Mouse (Mus musculus) heart, adult 18-20 months (tissue): ENCODE data around the gene Gm37240. TPM values are rescaled to one million over a fixed set of nuclear protein-coding genes. Genes with fewer than 3 reads are reported as not detected.
"Not testable (repeated sequence)": the region's sequence is repeated elsewhere in the genome, so short reads cannot be mapped to it uniquely, and the experiment has no call there.

Experiments
- DNase-seq, 2 experiments: peaks; one replicate each; pipeline ENCODE4 v3.0.0; 2021 to 2022; ENCODE audit warnings: mixed read lengths in 1 of 2
- long read RNA-seq, 2 experiments: library from polyadenylated mRNA; stranded (forward); transcript quantifications; one replicate each; pipeline ENCODE4 v2.0.0; 2021
- total RNA-seq, 2 experiments: library from RNA; stranded (reverse); gene quantifications; 2 replicates each; pipeline ENCODE4 v1.2.3; 2021

The Gm37240 gene
- total RNA-seq = 10 to 100 TPM; 30.0 to 39.3 TPM
- long read RNA-seq, experiment 1, partial matches to known transcripts = 0 of 10 reads
- long read RNA-seq, experiment 1, other reads (novel, unspliced or antisense) = 10 of 10 reads
- long read RNA-seq, experiment 2, partial matches to known transcripts = 0 of 11 reads
- long read RNA-seq, experiment 2, other reads (novel, unspliced or antisense) = 11 of 11 reads

DNA sequence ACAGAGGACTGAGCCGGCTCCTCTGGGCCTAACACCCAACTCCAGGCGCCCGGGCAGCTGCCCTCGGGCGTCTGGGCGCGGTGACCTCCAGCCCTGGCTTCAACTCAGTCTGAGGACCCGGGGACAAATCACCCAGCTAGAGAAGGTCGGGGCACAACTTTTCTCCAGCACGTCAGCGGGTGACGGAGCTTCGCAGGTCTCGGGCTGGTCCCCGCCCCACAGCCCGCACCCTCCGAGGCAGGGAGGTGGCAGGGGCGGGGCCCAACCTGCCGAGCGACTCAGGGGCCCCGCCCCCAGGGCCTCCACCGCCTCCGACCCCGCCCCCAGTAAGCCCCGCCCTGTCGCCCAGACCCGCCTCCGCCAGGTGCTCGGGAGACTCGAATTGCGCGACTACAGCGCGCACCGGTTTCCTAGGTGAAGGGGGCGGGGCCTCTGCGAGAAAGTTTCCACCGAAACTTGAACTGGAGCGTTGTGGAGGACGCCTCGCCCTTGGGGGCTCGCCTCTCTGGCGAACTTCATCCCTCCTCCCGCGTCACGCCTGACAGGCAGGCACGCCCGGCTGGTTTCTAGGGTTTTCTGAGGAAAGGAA lies at the start of gene Gm37240, which contains the start of gene Glt28d2:
Gene Gm37240 (minus strand): TSS at position 280 of the 589 bp plus-strand sequence.
Gene Glt28d2 (minus strand): TSS at position 278 of the 589 bp plus-strand sequence.
- peak; percentile 90 to 91 for DNase-seq

DNA sequence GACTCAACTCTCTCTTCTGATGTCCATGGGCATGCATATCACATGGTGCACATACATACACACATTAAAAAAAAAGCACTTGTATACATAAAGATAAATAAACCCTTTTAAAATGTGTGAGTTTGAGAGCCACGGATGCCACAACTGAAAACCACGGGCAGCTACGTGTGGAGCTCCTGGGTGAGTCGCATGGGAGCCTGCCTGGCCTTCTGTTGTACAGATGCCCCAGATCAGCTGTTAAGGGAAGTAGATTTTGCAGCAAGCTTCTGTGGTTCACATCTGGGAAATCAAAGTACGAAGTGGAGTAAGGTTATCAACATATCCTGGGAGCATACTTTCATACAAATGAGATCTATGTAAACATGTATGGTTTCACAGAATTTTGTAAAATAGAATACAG lies 46.3 kb upstream of the Gm37240 start:
- DNase-seq = no peak

DNA sequence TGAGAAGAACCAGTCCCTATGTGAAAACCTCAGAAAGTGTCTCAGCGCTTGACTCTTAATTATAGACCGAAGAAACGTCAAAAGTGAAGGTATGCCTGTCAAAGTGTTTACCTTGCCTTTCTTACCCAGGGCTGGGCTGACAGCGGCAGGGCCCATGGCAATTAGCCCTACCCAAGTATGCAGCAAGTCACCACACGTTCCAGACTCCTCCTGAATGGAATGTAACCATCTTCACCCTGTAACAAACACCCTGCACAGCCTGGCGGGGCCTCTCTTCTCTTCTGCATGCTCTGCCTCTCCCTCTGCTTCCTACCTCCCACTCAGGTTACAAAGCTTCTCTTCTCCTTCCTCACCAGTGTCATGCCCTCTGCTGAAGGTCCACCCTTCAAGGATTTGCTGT lies 44.5 kb upstream of the Gm37240 start:
- no peak for DNase-seq

DNA sequence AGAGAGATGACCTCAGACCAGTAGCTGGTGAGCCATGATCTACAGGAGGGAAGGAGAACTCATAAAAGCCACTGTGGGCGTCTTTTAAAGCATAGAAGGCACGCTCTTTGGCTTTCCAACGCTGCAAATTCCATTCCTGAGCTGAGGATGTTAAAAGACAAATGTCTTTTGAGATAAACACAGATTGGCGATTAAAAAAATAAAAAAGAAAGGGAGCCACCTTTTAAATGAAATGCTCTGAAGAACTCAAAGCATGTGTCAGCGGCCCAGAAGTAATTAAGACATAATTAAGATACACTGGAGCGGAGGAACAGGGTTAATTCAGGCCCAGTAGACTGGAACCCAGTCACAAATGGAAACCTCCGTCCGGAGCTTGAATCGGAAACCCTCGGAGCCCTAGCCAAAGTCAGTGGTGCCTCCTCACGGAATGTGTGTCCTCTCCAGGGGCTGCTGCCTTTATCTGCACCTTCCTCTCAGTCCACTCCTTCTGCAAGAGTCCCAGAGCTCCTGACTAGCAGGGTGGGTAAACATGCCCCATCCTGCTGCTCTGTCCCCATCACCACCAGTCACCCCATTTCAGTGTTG lies 43.4 kb upstream of the Gm37240 start:
- no peak for DNase-seq

DNA sequence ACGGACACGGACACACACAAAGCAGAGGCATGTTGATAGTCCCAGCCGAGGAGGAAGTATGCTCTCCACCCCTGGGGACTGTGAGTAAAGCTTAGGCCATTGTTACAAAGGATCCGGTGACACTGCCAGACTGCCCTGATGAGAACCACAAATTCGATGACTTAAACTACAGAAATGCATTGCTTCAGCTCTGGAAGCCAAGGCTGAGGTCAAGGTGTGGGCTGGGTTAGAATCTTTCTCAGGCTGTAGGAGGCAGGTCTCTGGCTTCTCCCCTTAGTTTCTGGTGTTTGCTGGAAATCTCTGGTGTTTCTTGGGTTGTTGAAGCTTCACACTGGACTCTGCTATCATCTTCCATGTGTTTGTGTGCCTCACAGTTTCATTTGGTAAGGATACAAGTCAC lies 42.4 kb upstream of the Gm37240 start:
- DNase-seq = peak in 1 of 2 experiments; percentile 28

DNA sequence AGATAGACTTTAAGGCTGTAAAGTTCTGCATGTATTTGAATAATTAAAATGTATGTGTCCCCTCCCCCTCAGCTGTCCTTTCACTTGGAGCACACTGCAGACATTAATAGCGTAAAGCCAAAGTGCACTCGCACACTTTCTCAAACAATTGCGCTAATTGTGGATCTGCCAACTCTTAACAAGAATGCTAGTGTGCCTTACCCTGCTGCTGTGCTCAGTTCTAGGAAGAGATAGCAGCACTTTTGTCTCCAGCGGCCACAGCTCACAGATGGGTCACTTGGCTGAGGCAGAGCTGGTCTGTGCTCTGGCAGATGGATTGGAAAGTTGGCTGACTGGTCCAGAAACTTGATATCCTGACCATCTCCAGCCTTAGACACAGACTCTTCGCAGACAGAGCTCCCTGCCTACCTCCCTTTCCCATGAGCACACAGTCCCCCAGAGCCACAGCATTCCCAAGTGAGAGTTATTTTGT lies 40.9 kb upstream of the Gm37240 start:
- peak; percentile 20 to 36 for DNase-seq

DNA sequence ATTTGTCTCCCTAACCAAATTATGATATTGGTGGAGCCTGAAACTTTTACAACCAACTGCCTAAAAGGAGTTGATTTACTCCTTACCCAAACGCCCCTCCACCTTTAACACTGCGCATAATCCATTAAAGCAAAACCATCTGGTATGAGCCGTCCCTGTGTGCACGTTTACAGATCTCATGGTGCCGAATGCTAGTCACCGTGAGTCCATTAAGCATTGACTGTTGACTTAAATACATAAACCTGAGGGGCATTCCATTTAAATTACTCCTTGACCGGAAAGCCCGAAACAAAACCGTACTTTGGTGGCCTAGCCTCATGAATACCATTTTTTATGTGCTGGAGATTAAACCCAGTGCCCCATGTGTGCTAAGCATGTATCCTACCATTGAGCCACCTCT lies 40.0 kb upstream of the Gm37240 start:
- DNase-seq = no peak

DNA sequence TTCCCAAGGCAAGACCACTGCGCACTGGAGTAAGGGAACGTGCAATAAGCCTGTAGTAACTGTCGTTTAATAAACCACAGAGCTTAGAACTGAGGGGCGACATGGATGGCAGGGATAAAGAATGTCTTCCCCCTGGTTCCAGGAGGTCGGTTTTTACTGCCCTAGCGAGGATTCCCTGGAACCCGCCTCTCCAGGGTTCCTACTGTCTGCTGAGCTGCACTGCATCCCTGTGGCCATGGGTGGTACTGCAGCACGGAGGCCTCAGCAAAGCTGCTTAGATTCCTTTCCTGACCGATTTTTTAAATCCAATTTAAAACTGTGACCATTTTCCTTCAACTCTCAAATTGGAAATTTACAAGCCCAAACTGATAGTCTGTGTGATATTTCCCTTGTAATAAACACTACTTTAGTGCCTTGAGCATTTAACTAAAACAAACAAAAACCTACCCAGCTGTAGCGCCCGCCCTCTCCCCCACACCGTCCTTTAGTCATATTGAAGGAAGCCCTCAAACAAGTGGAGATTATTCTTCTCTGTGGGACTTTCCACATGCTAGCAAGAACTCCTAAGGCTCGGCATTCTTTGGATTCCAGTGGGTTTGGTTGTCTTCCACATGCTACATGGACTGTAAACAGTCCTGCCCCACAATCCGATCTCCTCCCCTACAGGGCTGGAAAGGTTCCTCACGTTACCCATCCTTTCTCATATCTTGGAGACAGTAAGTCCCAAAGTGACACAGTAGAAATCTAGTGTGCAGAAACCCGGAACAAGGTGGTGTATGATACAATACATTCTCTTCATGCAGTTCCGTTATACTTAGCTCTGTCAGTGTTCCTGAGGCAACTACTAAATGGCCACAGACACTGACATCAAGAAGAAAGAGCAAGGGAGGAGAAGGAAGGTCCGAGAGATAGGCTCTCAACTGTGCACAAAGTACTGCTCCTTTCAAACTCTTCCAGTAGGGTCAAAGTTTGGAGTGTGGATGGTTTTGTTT lies 36.9 kb upstream of the Gm37240 start:
- DNase-seq = peak; percentile 72 to 92

DNA sequence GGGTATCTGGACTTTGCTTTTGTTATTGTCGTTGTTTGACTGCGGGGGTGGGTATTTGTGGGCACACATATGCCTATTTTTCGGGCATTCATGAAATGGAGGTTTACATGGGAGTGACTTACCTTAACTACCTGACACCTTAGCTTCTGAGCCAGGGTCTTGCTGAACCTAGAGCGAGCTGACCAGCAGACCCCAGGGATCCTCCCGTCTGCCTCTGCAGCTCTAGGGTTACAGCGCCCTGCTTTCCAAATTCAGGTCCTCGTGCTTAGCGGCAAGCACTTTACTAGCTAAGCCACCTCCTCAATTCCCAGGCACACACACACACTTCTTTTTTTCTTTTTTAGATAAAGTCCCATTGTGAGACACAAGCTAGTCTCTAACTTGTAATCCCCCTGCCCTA lies 36.0 kb upstream of the Gm37240 start:
- DNase-seq = no peak

DNA sequence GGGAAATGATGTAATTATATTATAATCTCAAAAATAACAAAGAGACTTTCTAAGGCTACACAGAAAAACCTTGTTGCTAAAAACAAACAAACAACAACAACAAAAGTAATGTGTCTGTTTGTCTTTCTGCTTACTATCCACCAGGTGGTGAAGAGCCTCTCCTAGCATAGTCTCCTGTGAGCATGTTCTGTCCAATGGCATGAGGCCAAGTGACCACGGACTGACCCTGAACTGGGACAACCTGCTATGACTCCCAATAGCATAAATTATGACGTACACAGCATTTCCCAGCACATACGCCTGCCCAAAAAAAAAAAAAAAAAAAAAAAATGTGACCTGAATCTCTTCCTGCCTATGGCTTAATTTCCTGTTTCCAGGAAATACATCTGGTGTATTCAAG lies 35.0 kb upstream of the Gm37240 start:
- DNase-seq = peak; percentile 23 to 32

DNA sequence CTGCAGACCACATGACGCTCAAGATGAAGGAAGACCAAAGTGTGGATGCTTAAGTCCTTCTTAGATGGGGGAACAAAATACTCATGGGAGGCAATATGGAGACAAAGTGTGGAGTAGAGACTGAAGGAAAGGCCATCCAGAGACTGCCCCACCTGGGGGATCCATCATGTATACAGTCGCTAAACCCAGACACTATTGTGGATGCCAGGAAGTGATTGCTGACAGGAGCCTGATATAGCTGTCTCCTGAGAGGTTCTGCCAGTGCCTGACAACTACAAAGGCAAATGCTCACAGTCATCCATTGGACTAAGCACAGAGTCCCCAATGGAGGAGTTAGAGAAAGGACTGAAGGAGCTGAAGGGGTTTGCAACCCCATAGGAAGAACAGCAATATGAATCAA lies 33.4 kb upstream of the Gm37240 start:
- DNase-seq = not testable (repeated sequence)

DNA sequence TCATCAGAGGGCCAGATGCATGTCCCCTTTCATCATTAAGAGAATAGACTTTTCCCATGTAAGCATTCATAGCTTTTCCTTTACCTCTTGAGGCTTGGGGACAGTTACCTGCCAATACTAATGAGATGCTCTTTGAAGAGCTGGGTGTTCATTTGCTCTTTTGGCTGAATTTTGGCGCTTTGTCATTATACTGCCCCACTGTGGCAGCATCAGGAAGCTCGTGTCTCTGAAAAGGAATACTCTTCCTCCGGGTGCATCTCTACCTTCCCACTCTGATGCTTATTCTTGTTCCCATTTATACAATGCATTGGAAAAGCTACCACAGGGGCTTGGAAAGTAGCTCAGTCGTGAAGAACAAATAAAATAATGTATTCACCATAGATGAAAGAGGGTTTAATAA lies 30.3 kb upstream of the Gm37240 start:
- peak; percentile 21 to 64 for DNase-seq

DNA sequence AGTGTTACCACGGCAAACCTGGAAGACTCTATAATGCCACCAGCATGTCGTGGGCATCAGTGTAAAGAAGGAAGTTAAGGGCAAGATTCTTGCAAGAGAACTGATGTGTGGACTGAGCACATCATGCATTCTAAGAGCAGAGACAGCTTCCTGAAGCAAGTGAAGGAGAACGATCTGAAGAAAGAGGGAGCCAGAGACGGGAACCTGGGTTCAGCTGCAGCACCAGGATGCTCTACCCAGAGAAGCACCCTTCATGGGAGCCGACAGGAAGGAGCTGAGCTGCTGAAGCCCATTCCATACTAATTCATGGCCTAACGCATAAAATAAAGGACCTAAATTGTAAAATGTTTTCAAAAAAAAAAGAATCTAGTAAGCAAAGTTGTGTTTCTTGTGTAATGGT lies 27.5 kb upstream of the Gm37240 start:
- DNase-seq = no peak

DNA sequence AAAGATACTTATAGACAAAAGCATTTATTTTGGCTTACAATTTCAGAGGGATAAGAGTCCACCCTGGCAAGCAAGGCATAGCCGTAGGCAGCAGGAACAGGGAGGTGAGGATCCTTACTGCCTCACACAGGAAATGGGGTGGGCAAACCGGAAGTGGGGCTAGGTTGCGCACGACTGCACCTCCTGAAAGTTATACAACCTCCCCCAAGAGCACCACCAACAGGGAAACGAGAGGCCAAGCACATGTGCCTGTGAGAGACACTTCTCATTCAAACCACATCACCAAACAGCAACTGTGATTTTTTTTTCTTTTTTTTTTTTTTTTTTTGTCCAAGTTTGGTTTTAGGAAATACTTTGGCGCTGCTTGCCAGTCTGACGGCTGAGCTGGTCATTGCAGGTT lies 19.8 kb upstream of the Gm37240 start:
- no peak for DNase-seq

DNA sequence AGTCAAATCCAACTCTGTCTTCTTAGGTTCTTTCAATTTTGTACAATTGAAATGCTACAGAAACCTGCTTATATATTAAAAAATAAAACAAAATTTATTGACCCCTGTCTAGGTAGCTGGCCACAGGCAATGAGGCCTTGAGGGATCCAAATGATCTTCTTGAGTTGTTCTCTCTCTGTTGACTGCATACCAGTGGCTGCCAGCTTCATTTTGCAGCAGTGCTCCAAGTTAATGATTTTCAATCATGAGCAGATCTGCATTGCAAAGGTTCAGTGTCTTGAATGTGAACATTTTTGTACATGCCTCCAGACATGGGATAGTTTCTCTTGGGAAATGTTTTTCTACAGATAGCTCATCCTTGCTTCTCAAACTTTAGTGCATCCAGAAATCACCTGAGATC lies 17.1 kb upstream of the Gm37240 start:
- DNase-seq = no peak

DNA sequence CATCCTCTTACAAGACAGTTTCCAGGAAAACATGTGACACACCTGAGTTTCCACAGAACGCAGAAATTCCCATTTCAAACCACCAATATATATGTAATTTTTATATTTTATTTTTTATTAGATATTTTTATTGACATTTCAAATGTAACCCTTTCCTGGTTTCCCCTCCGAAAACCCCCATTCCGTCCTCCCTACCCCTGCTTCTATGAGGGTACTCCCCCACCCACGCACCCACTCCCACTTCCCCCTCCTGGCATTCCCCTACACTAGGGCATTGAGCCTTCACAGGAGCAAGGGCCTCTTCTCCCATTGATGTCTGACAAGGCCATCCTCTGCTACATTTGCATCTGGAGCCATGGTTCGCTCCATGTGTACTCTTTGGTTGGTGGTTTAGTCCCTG lies 7.7 kb upstream of the Gm37240 start:
- no peak for DNase-seq

DNA sequence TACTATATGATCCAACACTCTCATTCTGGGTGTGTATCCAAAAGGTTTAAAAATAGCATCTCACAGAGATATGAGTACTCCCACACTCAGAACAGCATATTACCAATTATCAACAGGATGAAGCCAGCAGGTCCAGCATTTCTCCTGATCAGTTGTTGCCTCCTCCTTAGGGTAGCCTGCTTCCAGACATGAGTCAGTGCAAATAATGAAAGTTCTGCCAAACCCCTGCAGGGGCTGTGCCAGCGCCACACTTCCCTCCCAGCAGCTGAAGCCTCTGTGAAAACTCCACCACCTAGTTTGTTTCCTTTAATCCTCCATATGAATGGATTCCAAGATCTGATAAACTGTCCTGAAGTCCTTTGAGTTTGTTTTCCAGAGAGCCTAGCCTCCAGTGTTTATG lies 4.3 kb upstream of the Gm37240 start:
- DNase-seq = peak in 1 of 2 experiments; percentile 16

DNA sequence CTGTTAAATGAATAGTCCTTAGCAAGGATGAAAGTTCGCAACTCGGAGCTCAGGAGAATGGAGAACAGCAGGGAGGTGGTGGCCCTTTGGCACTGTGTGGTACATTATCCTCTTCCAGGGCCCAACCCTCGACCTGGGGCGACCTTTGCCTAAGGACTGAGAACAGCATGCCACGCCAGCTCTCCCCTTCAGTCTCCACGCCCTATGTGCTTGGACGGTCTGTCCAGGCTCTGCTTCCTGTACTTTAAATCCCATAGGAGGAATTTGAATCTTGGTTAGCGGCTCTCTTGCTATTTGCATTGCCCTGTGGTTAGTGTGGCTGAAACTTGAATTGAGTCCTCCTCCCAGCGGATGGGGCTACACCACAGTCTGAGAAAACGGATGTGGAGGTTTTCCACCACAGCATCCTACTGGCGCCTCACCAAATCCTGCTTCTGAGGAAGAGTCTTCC lies 928 bp upstream of the Gm37240 start:
- peak; percentile 75 to 81 for DNase-seq

DNA sequence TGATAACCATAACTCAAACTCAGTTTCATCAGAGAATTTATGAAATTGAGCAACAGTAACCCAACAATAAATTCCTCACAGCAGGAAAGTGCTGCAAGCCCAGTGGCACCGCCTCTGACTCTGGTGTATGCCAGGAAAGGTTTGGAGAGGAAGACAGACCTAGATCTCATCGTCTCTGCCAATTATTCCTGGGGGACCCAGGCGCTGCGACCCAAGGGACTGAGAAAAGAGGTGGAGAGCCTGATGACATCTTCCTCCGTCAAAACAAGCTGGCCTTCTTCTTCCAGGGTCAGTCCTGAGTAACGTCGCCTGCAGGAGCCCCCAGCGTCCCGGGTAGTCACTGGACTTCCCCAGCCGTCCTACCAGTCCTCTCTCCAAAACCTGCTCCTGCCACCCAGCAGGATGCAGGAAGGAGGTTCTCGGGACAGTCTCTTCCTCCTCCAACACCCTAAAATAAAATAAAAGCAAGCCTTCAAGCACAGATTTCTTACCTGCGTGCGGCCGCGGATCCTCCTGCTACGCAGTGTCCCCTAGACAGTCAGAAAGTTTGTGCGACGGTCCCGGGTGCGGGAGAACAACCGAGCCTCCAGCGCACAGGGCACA lies 581 bp downstream of the Gm37240 start:
- DNase-seq = peak; percentile 57 to 68

DNA sequence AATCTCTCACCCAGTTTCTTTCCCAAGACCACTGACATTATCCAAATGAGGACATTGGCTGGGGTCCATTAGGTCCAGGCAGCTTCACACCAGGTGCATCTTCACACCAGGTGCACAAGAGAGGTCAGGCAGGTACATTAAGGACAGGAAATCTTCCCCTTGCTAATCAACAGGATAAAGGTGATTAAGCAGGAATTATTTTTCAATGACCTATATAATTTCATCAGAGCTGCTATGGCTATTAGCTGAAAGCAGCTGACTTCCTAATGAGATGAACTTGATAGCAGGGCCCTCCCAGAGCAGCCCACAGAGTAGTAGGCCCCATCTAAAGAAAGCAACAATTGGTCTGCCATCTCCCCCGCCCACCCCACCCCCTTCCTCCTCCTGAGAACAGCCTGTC lies 1.4 kb downstream of the Gm37240 start:
- no peak for DNase-seq

DNA sequence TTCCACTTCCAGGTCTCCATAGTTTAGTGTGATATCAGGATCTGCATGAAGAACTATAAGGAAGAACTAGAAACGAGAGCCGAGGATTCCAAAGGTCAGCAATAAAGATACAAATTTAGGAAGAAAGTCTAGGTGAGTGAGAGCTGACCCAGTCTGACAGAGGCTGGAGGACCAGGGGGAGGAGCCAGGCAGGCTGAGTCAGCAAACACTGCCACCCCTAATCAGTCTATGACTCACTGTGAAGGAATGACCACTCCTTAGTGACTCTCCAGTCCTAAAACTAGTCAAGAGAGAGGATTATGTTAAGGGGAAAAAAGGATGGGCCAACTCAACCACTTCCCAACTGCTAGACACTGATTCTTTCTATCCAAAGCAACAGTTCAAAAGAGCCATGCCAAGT lies 6.6 kb downstream of the Gm37240 start:
- peak; percentile 53 to 54 for DNase-seq

DNA sequence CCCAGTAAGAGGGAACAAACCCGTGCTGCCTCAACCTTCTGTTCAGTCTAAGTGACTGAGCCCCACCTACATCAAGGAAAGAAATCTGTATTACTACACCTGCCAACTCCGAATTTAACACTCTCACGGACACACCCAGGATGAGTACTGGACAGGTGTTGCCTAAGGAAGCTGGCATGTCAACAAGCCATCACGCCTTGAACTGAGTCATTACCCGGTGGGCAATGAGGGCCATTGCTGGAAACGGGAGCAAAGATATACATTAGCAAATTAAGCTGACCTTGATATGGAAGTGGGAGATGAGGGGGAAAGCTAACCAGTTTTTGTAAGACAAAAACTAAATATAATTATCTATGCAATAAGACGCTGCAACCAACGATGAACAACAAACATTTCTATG lies 7.2 kb downstream of the Gm37240 start:
- no peak for DNase-seq
